Mouse (Mus musculus): ENCODE results near the gene Rasip1. TPM values are rescaled to one million over a fixed set of nuclear protein-coding genes. Genes with fewer than 3 reads are reported as not detected.

The Rasip1 gene
- total RNA-seq (2021) (10 to 100 TPM; 13.5 to 20.6 TPM), polyA plus RNA-seq (2012; rRNA removed) (42.9 and 56.4 TPM in 2 replicates)
- long read RNA-seq, transcript Rasip1-201 (12 exons, 3,202 nt): major isoform, 17 of 30 reads
- long read RNA-seq, partial matches to known transcripts: 10 of 30 reads
- long read RNA-seq, other reads (novel, unspliced or antisense): 3 of 30 reads

GRCm38 (mm10) chr7:45627261-45627660 is at the start of gene Rasip1:
Rasip1 (plus strand) TSS chr7:45627488.
- DNase-seq: peak; percentile 70

- no peak for DNase-seq
Measured at GRCm38 (mm10) chr7:45585923-45586322, 41.4 kb upstream of the Rasip1 start.

GRCm38 (mm10) chr7:45587631-45588592 is 39.4 kb upstream of the Rasip1 start:
- no peak for DNase-seq

GRCm38 (mm10) chr7:45589173-45589572 is 38.1 kb upstream of the Rasip1 start:
- DNase-seq: peak; percentile 95

- no peak for DNase-seq
Measured at GRCm38 (mm10) chr7:45589898-45590297, 37.4 kb upstream of the Rasip1 start.

GRCm38 (mm10) chr7:45590874-45591273 is 36.4 kb upstream of the Rasip1 start:
- DNase-seq: no peak

- no peak for DNase-seq
Measured at GRCm38 (mm10) chr7:45591880-45592279, 35.4 kb upstream of the Rasip1 start.

- peak; percentile 74 for DNase-seq
Measured at GRCm38 (mm10) chr7:45593118-45593815, 34.0 kb upstream of the Rasip1 start.

GRCm38 (mm10) chr7:45595176-45595575 is 32.1 kb upstream of the Rasip1 start:
- no peak for DNase-seq

- no peak for DNase-seq
Measured at GRCm38 (mm10) chr7:45596107-45596506, 31.2 kb upstream of the Rasip1 start.

GRCm38 (mm10) chr7:45597013-45597412 is 30.3 kb upstream of the Rasip1 start:
- DNase-seq: no peak

- DNase-seq: no peak
Measured at GRCm38 (mm10) chr7:45597527-45597926, 29.8 kb upstream of the Rasip1 start.

- no peak for DNase-seq
Measured at GRCm38 (mm10) chr7:45598960-45599879, 28.1 kb upstream of the Rasip1 start.

- DNase-seq: peak; percentile 51
Measured at GRCm38 (mm10) chr7:45605704-45606289, 21.5 kb upstream of the Rasip1 start.

GRCm38 (mm10) chr7:45609511-45609910 is 17.8 kb upstream of the Rasip1 start:
- no peak for DNase-seq

- DNase-seq: no peak
Measured at GRCm38 (mm10) chr7:45616277-45616676, 11.0 kb upstream of the Rasip1 start.

- no peak for DNase-seq
Measured at GRCm38 (mm10) chr7:45617042-45617695, 10.1 kb upstream of the Rasip1 start, which contains the start of gene Fut1. Fut1 (plus strand) TSS chr7:45617289.

GRCm38 (mm10) chr7:45618316-45618715 is 9.0 kb upstream of the Rasip1 start:
- no peak for DNase-seq

- no peak for DNase-seq
Measured at GRCm38 (mm10) chr7:45619592-45619991, 7.7 kb upstream of the Rasip1 start.

- DNase-seq: no peak
Measured at GRCm38 (mm10) chr7:45621443-45621842, 5.8 kb upstream of the Rasip1 start, which contains the start of gene Izumo1. Izumo1 (plus strand) TSS chr7:45621811.

Data from adrenal gland, adult 2 months (tissue).